Mouse (Mus musculus) retina, embryonic 14.5 days (tissue): ENCODE results near the gene Zdhhc9.
"Not testable (repeated sequence)": the region's sequence is repeated elsewhere in the genome, so short reads cannot be mapped to it uniquely, and the experiment has no call there.

ENCODE experiments used
- DNase-seq: peaks from one replicate; pipeline ENCODE4 v3.0.0-alpha.2; 2015; ENCODE audit warnings: low spot score

The Zdhhc9 gene

DNA sequence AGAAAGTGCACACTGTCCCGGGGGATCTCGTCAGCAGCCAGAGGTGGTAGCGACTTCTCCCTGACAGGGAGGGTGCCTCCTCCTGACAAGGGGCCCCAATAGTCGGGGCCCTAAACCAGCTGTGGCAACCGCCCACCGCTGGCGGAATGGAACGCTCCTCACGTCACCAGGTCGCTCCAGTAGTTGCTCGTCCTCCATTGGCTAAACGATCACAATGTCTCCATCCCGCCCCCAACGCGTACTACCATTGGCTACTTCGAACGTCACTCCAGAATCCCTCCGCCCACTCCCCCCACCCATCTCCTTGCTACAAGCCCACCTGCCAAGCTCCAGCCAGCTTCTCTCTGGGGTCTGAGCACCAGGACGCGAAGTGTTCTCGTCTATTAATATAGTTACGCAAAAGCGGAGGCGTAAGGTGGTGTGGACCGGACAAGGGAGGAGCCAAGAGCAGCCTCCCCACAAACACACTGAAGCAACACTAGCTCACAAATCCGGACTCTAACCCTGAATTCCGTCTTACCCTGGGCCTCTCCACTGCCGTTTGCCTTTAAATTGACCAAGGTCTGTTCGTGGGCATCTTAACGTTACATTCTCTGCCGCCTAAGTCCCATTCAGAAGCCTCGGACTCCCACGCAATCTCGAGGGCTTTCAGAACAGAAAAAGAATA, at the start of gene Zdhhc9:
Gene Zdhhc9, minus strand, starts transcription at position 360 of the 667 bp plus-strand sequence.
- peak; percentile 92 for DNase-seq

DNA sequence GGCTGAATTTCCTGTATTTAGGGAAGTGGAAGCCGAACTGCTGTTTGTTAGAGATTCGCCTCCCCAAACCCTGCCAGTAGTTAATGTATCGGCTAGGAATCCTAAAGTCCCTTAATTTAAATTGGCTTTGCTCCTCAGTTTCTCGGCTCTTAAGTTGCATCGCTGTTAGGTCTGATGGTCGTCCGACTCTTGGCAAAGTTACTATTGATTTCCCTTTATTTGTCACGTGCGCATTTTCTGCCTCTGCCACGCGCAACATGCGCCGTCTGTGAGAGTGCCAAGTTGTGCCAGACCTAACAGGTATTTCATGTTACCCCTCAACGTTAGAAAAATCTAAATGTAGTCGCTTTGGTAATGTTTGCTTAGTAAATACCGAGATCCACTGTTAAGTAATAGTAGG, 48.3 kb upstream of the Zdhhc9 start:
- DNase-seq: no peak

DNA sequence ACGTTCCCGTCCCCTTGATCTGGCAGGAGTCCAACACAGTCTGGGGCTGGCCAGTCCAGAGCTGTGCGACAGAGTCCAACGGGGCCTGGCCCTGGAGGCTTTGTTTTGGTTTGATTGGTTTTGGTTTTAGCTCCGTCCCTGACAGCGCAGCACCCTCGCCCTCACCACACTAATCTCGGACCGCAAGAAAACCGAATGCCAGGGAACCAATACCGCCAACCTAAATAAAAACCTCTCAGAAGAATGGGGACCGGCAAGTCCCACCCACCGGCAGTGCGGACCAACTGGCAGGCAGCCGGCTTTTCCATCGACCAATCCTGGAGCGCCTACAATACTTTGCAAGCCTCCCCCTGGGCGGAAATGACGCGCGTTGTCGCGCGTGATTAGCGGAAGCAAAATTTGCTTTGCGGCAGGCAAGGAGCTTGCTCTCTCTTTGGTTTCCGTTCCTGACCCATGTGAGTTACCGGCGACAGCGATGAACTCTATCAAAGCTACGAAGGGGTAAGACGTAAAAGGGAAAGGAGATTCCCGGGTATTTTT, 47.9 kb upstream of the Zdhhc9 start, which contains the start of gene Utp14a:
Gene Utp14a, plus strand, starts transcription at position 395 of the 540 bp plus-strand sequence.
- peak; percentile 91 for DNase-seq

DNA sequence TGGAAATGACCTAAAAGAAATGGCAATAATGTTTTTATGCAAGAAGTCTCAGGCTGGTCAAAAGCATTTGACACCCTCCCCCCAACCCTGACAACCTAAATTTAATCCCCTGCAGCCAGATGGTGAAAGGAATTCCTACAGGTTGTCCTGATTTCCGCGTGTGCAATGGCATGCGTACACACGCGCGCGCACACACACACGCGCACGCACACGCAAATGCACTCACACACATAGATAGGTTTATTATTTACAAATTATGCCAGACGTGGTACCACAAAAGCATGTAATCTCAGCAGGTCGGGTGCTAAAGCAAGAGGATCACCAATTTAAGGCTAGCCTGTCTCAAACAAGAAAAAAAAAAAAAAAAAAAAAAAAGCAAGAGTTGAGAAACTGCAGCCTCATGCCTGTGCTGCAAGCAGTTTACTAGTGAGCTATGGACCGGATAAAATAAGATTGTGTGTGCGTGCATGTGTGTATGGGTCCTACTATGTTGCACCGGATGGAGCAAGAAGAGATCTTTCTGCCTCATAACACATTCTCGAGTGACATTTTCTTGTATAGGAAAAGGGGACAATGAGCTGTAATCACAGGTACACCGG, 47.3 kb upstream of the Zdhhc9 start:
- peak; percentile 21 for DNase-seq

DNA sequence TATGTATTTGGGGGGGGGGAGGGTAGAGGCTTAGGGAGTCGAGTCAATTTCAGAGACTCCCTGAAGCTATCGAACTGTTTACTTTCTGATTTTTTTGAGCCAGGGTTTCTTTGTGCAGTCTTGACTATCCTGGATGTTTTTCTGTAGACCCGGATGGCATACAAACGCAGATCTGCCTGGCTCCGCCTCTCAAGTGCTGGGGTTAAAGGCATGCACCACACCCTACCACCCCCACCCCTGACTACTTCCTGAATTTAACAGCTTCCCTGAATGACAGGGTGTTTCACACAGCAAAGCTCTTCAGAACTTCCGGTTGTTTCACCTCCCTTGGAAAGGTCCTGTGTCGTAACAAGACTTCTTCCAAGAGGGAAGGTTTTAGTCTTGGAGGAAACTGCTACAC, 25.7 kb upstream of the Zdhhc9 start:
- no peak for DNase-seq

GRCm38 (mm10) chrX:48226225-48226624, 17.5 kb upstream of the Zdhhc9 start:
- no peak for DNase-seq

GRCm38 (mm10) chrX:48222706-48223105, 14.0 kb upstream of the Zdhhc9 start:
- DNase-seq: no peak

- DNase-seq: no peak
These were observed 10.8 kb upstream of the Zdhhc9 start for GRCm38 (mm10) chrX:48219468-48219867.

GRCm38 (mm10) chrX:48209746-48210145, 1.1 kb upstream of the Zdhhc9 start:
- DNase-seq: not testable (repeated sequence)

- DNase-seq: peak; percentile 12
These were observed 754 bp downstream of the Zdhhc9 start for GRCm38 (mm10) chrX:48207761-48208487.

- DNase-seq: no peak
These were observed 4.2 kb downstream of the Zdhhc9 start for GRCm38 (mm10) chrX:48204469-48204868.

DNA sequence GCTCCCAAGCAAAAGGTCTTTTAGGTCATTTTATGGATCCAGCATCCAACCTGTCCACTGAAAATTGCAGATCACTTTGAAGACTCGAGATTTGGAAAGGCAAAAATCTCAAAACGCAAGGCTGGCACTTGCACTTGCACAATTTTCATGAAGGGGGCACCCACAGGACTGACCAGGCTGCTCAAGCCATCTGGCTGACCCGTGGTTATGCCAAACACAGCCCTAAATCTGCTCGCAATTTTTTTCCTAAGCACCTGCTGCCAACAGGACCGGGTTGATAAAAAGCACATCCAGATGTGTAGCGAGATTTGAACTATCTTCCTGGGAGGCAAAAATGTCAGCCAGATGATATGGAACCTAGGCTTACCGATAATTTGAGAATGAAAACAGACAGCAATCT, 4.9 kb downstream of the Zdhhc9 start:
- DNase-seq: no peak

- DNase-seq: no peak
These were observed 5.7 kb downstream of the Zdhhc9 start for GRCm38 (mm10) chrX:48202995-48203394.

GRCm38 (mm10) chrX:48202436-48202835, 6.2 kb downstream of the Zdhhc9 start:
- no peak for DNase-seq

GRCm38 (mm10) chrX:48201973-48202372, 6.7 kb downstream of the Zdhhc9 start:
- no peak for DNase-seq

GRCm38 (mm10) chrX:48200699-48201098, 8.0 kb downstream of the Zdhhc9 start:
- DNase-seq: no peak

GRCm38 (mm10) chrX:48199026-48199425, 9.7 kb downstream of the Zdhhc9 start:
- DNase-seq: no peak

GRCm38 (mm10) chrX:48197856-48198255, 10.8 kb downstream of the Zdhhc9 start:
- no peak for DNase-seq

DNA sequence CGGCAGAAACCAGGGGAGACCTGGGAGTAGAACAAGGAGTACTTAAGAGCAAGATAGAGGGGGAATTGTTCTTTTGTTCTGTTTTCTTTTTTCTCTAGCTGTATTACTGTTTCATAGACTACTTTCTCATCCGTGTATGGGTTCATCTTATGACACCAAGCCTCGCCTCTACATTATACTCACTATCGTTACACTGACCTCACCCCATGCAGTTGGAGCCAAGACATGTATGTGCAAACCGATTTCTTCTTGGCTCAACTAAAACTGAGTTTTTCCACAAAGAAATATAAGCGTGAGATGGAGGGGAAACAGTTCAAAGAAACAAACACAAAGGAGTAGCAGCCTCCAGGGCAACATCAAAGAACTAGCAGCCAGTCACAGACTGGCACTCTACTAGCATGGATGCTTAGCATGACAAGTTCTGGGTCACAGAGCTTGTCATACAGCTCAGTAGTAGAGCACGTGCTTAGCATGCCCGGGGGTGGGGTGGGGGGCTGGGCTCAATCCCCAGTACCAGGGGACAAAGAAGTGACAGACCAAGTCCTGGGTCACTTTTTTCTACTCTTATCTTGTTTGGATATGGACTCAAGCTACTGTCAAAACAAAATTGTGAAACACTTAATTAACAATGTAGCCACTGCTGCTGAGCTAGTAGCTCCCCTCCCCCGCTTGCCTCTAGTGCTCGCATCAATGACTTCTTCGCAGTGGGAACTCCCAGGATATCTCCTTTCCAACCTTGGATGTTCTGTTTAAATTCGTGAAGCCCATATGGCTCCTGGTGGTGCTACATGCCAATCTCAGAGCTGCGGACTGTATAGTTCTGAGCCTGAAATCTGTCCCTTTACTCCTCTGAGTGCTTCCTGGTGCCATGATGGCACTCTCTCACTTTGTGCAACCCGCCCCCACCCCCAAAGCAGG, 15.2 kb downstream of the Zdhhc9 start:
- DNase-seq: no peak

DNA sequence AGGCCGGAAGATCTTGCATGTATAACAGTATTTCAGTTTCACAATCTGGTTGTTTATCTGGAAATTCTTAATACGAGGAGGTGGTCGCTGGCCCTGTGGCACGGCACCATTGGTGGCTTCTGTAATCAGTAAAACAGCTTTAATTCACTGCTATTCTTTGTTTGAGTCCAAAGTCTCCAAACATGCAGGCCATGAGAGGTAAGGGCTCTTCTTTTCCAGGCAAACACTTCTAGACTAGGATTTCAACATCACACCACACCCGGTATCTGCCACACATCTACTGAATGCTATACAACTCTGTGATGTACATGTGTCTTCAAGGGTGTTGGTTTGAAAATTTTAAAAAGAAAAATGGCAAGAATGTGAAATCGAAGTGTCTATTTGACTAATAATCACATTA, 17.4 kb downstream of the Zdhhc9 start:
- no peak for DNase-seq

DNA sequence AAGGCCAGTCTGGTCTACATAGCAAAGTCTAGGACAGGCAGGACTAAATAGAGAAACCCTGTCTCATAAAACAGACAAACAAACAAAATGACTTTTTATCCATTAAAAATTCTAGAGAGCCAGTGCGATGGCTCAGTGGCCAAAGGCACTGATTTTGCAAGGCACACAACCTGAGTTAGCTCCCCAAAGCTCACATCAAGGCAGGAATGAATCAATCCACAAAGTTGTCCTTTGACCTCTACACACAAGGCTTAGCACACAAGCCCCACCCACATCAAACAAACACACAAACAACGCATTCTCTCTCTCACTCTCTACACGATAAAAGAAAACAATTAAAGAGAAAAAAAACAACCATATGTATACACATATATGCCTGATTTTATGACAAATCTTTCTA, 24.0 kb downstream of the Zdhhc9 start:
- DNase-seq: no peak

DNA sequence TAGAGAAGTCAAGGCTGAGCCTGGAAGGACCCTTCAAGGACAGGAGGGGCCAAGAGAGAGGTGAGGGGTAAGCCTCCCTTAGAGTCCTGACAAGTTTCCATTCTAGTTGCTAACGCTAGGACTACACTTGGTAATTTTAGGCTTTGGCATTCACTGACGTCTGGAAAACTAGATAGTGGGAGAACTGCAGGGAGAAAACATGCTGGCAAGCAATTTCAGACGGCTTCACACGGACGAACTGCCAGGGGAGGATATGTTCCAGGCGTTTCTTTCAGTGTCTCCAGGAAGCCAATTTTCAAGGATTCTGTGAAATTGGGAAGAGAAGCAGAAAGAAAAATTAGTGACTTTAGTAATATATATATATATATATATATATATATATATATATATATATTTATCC, 26.8 kb downstream of the Zdhhc9 start:
- DNase-seq: no peak
